8 mouse cellular contexts compared by ENCODE assay signal in genomic region chr15:102511285-102511833, GRCm38 (mm10). TPM values are rescaled to one million over a fixed set of nuclear protein-coding genes. Genes with fewer than 3 reads are reported as not detected.
DNase-seq lines count a peak whose midpoint lies in the region; ATAC-seq and TF ChIP-seq lines count a peak whose summit lies in the region.

No protein-coding gene starts in this region.

- no peaks in the 10 kb centered on the region for H3K27me3 ChIP-seq in forebrain, embryonic 10.5 days (ENCODE audit: poor library complexity, severe bottlenecking)
- no peaks in the 10 kb centered on the region for H3K27me3 ChIP-seq in limb, embryonic 11.5 days (ENCODE audit: control insufficient read depth, insufficient read depth, low read length)

- 18% methylated on average over 6 of the region's 6 CpGs for WGBS in forebrain, embryonic 10.5 days
- WGBS in limb, embryonic 11.5 days = 6% methylated on average over 6 of the region's 6 CpGs

- H3K4me2 ChIP-seq in limb, embryonic 11.5 days (ENCODE audit: low read depth, severe bottlenecking) = peak overlapping the region; percentile 92

- H3K9ac ChIP-seq in limb, embryonic 11.5 days (ENCODE audit: low read length) = no peak overlapping the region

- H3K36me3 ChIP-seq in forebrain, embryonic 10.5 days (replicated peaks) = peaks cover 16% of the 10 kb centered on the region
- no peaks in the 10 kb centered on the region for H3K36me3 ChIP-seq in limb, embryonic 11.5 days (ENCODE audit: control insufficient read depth, insufficient read depth, low read length)

- TF ChIP-seq CTCF in layer of hippocampus, adult 2 months (conservative IDR thresholded peaks at IDR 0.05) = no peak

- no peak for DNase-seq in layer of hippocampus, adult 2 months (ENCODE audit: low spot score in 2 of 2)
- no peak for DNase-seq in layer of hippocampus, postnatal 10 days (ENCODE audit: low spot score in 2 of 2)
- DNase-seq in forebrain, embryonic 10.5 days (ENCODE audit: extremely low spot score, low spot score) = no peak
- peak; percentile 47 for DNase-seq in limb, embryonic 11.5 days (ENCODE audit: low spot score)
- peak; percentile 62 for DNase-seq in retina, embryonic 14.5 days (ENCODE audit: low spot score)
- DNase-seq in urinary bladder, postnatal 10 days (ENCODE audit: low spot score) = no peak
- DNase-seq in urinary bladder, adult 2 months (ENCODE audit: low spot score) = no peak
- no peak for DNase-seq in lung, adult 18-20 months

- no peak for ATAC-seq in limb, embryonic 11.5 days (ENCODE audit: insufficient number of reproducible peaks, low FRiP score, low TSS enrichment, low read depth)

- H3K4me3 ChIP-seq in layer of hippocampus, adult 2 months = peak overlapping the region; percentile 85
- H3K4me3 ChIP-seq in forebrain, embryonic 10.5 days = peak overlapping the region; percentile 72
- no peak overlapping the region for H3K4me3 ChIP-seq in limb, embryonic 11.5 days (ENCODE audit: low read depth, low read length)

- peaks cover 59% of the 10 kb centered on the region for H3K4me1 ChIP-seq in forebrain, embryonic 10.5 days
- H3K4me1 ChIP-seq in limb, embryonic 11.5 days (ENCODE audit: control insufficient read depth, insufficient read depth, low read length) = peaks cover 28% of the 10 kb centered on the region

- no peaks in the 10 kb centered on the region for H3K9me3 ChIP-seq in forebrain, embryonic 10.5 days
- H3K9me3 ChIP-seq in limb, embryonic 11.5 days (ENCODE audit: control insufficient read depth, low read length) = no peaks in the 10 kb centered on the region

- peak overlapping the region; percentile 93 for H3K27ac ChIP-seq in layer of hippocampus, adult 2 months
- H3K27ac ChIP-seq in forebrain, embryonic 10.5 days = peak overlapping the region; percentile 89
- no peak overlapping the region; the same call in 1 of the 2 replicates for H3K27ac ChIP-seq in limb, embryonic 11.5 days (replicated peaks; ENCODE audit: low read depth, low read length)

RNA-seq across cellular contexts. Expression of gene Map3k12, which starts 5.5 kb away (rescaled TPM):
- total RNA-seq in layer of hippocampus, adult 2 months (2021) = 10 to 100 TPM; 95.0 to 99.9 TPM
- 10 to 100 TPM; 83.2 to 88.9 TPM for total RNA-seq in layer of hippocampus, postnatal 10 days (2021)
- polyA plus RNA-seq in forebrain, embryonic 10.5 days (2016; fragmentation: Nextera tagmentation; extraction: Ambion mirVana) = 24.0 and 25.4 TPM in 2 replicates
- polyA plus RNA-seq in limb, embryonic 11.5 days (2014; fragmentation: Nextera tagmentation; extraction: Ambion mirVana) = 14.3 and 18.2 TPM in 2 replicates
- 13.1 and 13.7 TPM in 2 replicates for polyA plus RNA-seq in urinary bladder, adult 2 months (2012; rRNA removed)

RNA-seq across cellular contexts. Expression of gene Tarbp2, which starts 6.6 kb away (rescaled TPM):
- 10 to 100 TPM; 36.2 to 37.7 TPM for total RNA-seq in layer of hippocampus, adult 2 months (2021)
- 10 to 100 TPM; 45.7 to 46.8 TPM for total RNA-seq in layer of hippocampus, postnatal 10 days (2021)
- 132 and 137 TPM in 2 replicates for polyA plus RNA-seq in forebrain, embryonic 10.5 days (2016; fragmentation: Nextera tagmentation; extraction: Ambion mirVana)
- polyA plus RNA-seq in limb, embryonic 11.5 days (2014; fragmentation: Nextera tagmentation; extraction: Ambion mirVana) = 109 and 110 TPM in 2 replicates
- 55.0 and 72.5 TPM in 2 replicates for polyA plus RNA-seq in urinary bladder, adult 2 months (2012; rRNA removed)

RNA-seq across cellular contexts. Expression of gene Gm10337, which starts 7.8 kb away (rescaled TPM):
- not detected for total RNA-seq in layer of hippocampus, adult 2 months (2021)
- total RNA-seq in layer of hippocampus, postnatal 10 days (2021) = not detected
- not detected in 2 replicates for polyA plus RNA-seq in forebrain, embryonic 10.5 days (2016; fragmentation: Nextera tagmentation; extraction: Ambion mirVana)
- 6.1 TPM in 1 of 2 replicates, not detected in the other for polyA plus RNA-seq in limb, embryonic 11.5 days (2014; fragmentation: Nextera tagmentation; extraction: Ambion mirVana)
- polyA plus RNA-seq in urinary bladder, adult 2 months (2012; rRNA removed) = not detected in 2 replicates

RNA-seq across cellular contexts. Expression of gene Npff, which starts 13.4 kb away (rescaled TPM):
- 1 to 10 TPM; 5.5 TPM for total RNA-seq in layer of hippocampus, adult 2 months (2021)
- 1 to 10 TPM; 2.6 to 6.3 TPM for total RNA-seq in layer of hippocampus, postnatal 10 days (2021)
- polyA plus RNA-seq in forebrain, embryonic 10.5 days (2016; fragmentation: Nextera tagmentation; extraction: Ambion mirVana) = 1.3 and 2.2 TPM in 2 replicates
- polyA plus RNA-seq in limb, embryonic 11.5 days (2014; fragmentation: Nextera tagmentation; extraction: Ambion mirVana) = 1.6 and 2.2 TPM in 2 replicates
- 8.1 and 8.2 TPM in 2 replicates for polyA plus RNA-seq in urinary bladder, adult 2 months (2012; rRNA removed)

RNA-seq across cellular contexts. Expression of gene Pcbp2, which starts 41.0 kb away (rescaled TPM):
- total RNA-seq in layer of hippocampus, adult 2 months (2021) = 100 to 1,000 TPM; 496 to 505 TPM
- total RNA-seq in layer of hippocampus, postnatal 10 days (2021) = 100 to 1,000 TPM; 418 to 481 TPM
- 205 and 217 TPM in 2 replicates for polyA plus RNA-seq in forebrain, embryonic 10.5 days (2016; fragmentation: Nextera tagmentation; extraction: Ambion mirVana)
- polyA plus RNA-seq in limb, embryonic 11.5 days (2014; fragmentation: Nextera tagmentation; extraction: Ambion mirVana) = 284 and 287 TPM in 2 replicates
- polyA plus RNA-seq in urinary bladder, adult 2 months (2012; rRNA removed) = 328 and 432 TPM in 2 replicates

Comparison
In these comparisons a context has a peak if more than half of its experiments do, and no peak if none do; other contexts are left out.
1. DNase-seq: peak in limb, embryonic 11.5 days (single experiment) and retina, embryonic 14.5 days (single experiment); none in layer of hippocampus, adult 2 months (0 of 2), layer of hippocampus, postnatal 10 days (0 of 2), forebrain, embryonic 10.5 days (single experiment), urinary bladder, postnatal 10 days (single experiment), urinary bladder, adult 2 months (single experiment) and lung, adult 18-20 months (0 of 2).